In the genomic region with DNA sequence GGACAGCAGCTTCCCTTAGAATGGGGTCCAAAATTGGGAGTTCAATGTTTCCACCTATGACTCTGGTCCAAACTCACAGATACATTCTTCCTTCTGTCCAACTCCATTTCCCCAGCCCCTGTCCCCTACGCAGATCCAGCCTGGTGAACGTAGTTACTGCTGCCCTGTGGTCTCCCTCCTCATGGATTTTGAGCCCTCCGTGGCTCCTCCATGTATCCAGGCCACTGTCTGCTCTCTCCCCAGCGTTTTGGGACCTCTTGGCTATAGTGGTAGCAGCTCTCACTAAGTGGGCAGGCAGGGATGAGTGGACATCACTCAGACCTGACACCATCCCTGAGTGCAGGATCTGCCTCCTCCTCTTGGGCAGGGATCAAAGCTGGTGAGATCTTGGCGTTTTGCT, we compare ENCODE assay signal across 22 mouse cellular contexts. TPM values are rescaled to one million over a fixed set of nuclear protein-coding genes. Genes with fewer than 3 reads are reported as not detected.
DNase-seq lines count a peak whose midpoint lies in the region; ATAC-seq and TF ChIP-seq lines count a peak whose summit lies in the region.
"Had no signal": no experiment of that assay in that cellular context is flagged by ENCODE, and none has a peak within 500 bp of the region (broad histone marks: within the 10 kb centered on the region; RNA-seq: fewer than 3 reads in every experiment).

No protein-coding gene starts in this region.

- no peak overlapping the region for H3K9ac ChIP-seq in embryonic facial prominence, embryonic 15.5 days
- no peak overlapping the region; the same call in 1 of the 2 replicates for H3K9ac ChIP-seq in limb, embryonic 15.5 days
- no peak overlapping the region for H3K9ac ChIP-seq in midbrain, embryonic 16.5 days (ENCODE audit: low read depth, low read length)
- H3K9ac ChIP-seq: hindbrain, embryonic 13.5 days; liver, embryonic 15.5 days; lung, embryonic 14.5 days; neural tube, embryonic 12.5 days had no signal

- WGBS in heart, embryonic 10.5 days: 65% methylated on average over 5 of the region's 5 CpGs
- WGBS in embryonic facial prominence, embryonic 15.5 days: 69% methylated on average over 5 of the region's 5 CpGs
- whole genome bisulfite sequencing in limb, embryonic 15.5 days: 66% methylated on average over 5 of the region's 5 CpGs
- 75% methylated on average over 5 of the region's 5 CpGs for WGBS in midbrain, embryonic 16.5 days
- WGBS in cerebellum, adult 2 months: 80% methylated on average over 5 of the region's 5 CpGs

- H3K27me3 ChIP-seq in heart, embryonic 10.5 days (ENCODE audit: insufficient read depth, poor library complexity, severe bottlenecking): peaks cover 64% of the 10 kb centered on the region
- peaks cover 18% of the 10 kb centered on the region for H3K27me3 ChIP-seq in embryonic facial prominence, embryonic 15.5 days
- H3K27me3 ChIP-seq in limb, embryonic 15.5 days: peaks cover 20% of the 10 kb centered on the region
- peaks cover 17% of the 10 kb centered on the region for H3K27me3 ChIP-seq in midbrain, embryonic 16.5 days (ENCODE audit: control insufficient read depth, insufficient read depth, low read depth, low read length)
- H3K27me3 ChIP-seq in cerebellum, adult 2 months (ENCODE audit: control insufficient read depth, insufficient read depth, low read length): no peaks in the 10 kb centered on the region

- H3K4me3 ChIP-seq in heart, embryonic 10.5 days: no peak overlapping the region
- H3K4me3 ChIP-seq in embryonic facial prominence, embryonic 15.5 days (replicated peaks): no peak overlapping the region
- no peak overlapping the region for H3K4me3 ChIP-seq in limb, embryonic 15.5 days
- no peak overlapping the region for H3K4me3 ChIP-seq in midbrain, embryonic 16.5 days (ENCODE audit: low read depth, low read length)
- H3K4me3 ChIP-seq in cerebellum, adult 2 months (replicated peaks; ENCODE audit: insufficient read depth, low read depth, low read length): no peak overlapping the region
- H3K4me3 ChIP-seq: erythroblast, embryonic 14.5 days; hindbrain, embryonic 13.5 days; liver, embryonic 15.5 days; myocyte; neural tube, embryonic 12.5 days had no signal

- peaks cover 70% of the 10 kb centered on the region for H3K4me1 ChIP-seq in heart, embryonic 10.5 days
- H3K4me1 ChIP-seq in embryonic facial prominence, embryonic 15.5 days: peaks cover 84% of the 10 kb centered on the region
- H3K4me1 ChIP-seq in limb, embryonic 15.5 days: peaks cover 90% of the 10 kb centered on the region
- no peaks in the 10 kb centered on the region; the same call in none of the 2 replicates for H3K4me1 ChIP-seq in midbrain, embryonic 16.5 days (ENCODE audit: control insufficient read depth, insufficient read depth, low read length)
- peaks cover 6% of the 10 kb centered on the region for H3K4me1 ChIP-seq in cerebellum, adult 2 months (ENCODE audit: control insufficient read depth, insufficient read depth, low read length)

- no peak overlapping the region for H3K27ac ChIP-seq in heart, embryonic 10.5 days
- H3K27ac ChIP-seq in embryonic facial prominence, embryonic 15.5 days (replicated peaks): 0 out of 2 replicates have a peak overlapping the region, but pooled peaks have one; percentile 77
- H3K27ac ChIP-seq in limb, embryonic 15.5 days: peak overlapping the region; percentile 73
- H3K27ac ChIP-seq in midbrain, embryonic 16.5 days (ENCODE audit: low read length): no peak overlapping the region
- H3K27ac ChIP-seq in cerebellum, adult 2 months (ENCODE audit: insufficient read depth, low read length): no peak overlapping the region
- H3K27ac ChIP-seq: hindbrain, embryonic 13.5 days; kidney, postnatal 0 days; liver, embryonic 15.5 days; neural tube, embryonic 12.5 days had no signal

- DNase-seq in heart, adult 11 months: peak; percentile 91
- no peak for DNase-seq in heart, embryonic 10.5 days (ENCODE audit: low spot score)
- no peak for DNase-seq in cerebellum, adult 2 months
- no peak for DNase-seq in spleen, postnatal 36 days (ENCODE audit: low spot score in 2 of 2)
- DNase-seq: adrenal gland, postnatal 25 days; cerebellum, adult 8-10 months; cerebellum, postnatal 25 days; gastrocnemius, postnatal 10 days; right cerebral cortex, postnatal 4 days; thymus, adult 18-20 months had no signal

- TF ChIP-seq CTCF in cerebellum, adult 2 months (IDR thresholded peaks at IDR 0.05; ENCODE audit: borderline replicate concordance, insufficient read depth, low read depth, low read length): no peak

- ATAC-seq in embryonic facial prominence, embryonic 15.5 days (ENCODE audit: insufficient number of reproducible peaks, low FRiP score, low TSS enrichment, low read depth): no peak
- ATAC-seq in limb, embryonic 15.5 days (ENCODE audit: insufficient number of reproducible peaks, low FRiP score, low TSS enrichment, low read depth): no peak
- no peak for ATAC-seq in midbrain, embryonic 16.5 days
- ATAC-seq: forebrain, embryonic 16.5 days had no signal

- TF ChIP-seq POLR2A in cerebellum, adult 2 months (IDR thresholded peaks at IDR 0.05; ENCODE audit: borderline replicate concordance, insufficient read depth, low read length): no peak

- no peaks in the 10 kb centered on the region for H3K9me3 ChIP-seq in heart, embryonic 10.5 days
- H3K9me3 ChIP-seq in embryonic facial prominence, embryonic 15.5 days (replicated peaks): no peaks in the 10 kb centered on the region
- H3K9me3 ChIP-seq in limb, embryonic 15.5 days: no peaks in the 10 kb centered on the region
- no peaks in the 10 kb centered on the region for H3K9me3 ChIP-seq in midbrain, embryonic 16.5 days (replicated peaks; ENCODE audit: control insufficient read depth, low read length, poor library complexity, severe bottlenecking)
- H3K9me3 ChIP-seq: hindbrain, embryonic 13.5 days; liver, embryonic 15.5 days; neural tube, embryonic 12.5 days had no signal

- no peak overlapping the region for H3K4me2 ChIP-seq in embryonic facial prominence, embryonic 15.5 days (replicated peaks)
- H3K4me2 ChIP-seq in limb, embryonic 15.5 days: no peak overlapping the region
- no peak overlapping the region for H3K4me2 ChIP-seq in midbrain, embryonic 16.5 days (ENCODE audit: low read length)
- H3K4me2 ChIP-seq: heart, embryonic 11.5 days; hindbrain, embryonic 13.5 days; liver, embryonic 15.5 days; lung, embryonic 14.5 days; neural tube, embryonic 12.5 days had no signal

- H3K36me3 ChIP-seq in heart, embryonic 10.5 days: no peaks in the 10 kb centered on the region
- H3K36me3 ChIP-seq in embryonic facial prominence, embryonic 15.5 days: no peaks in the 10 kb centered on the region
- no peaks in the 10 kb centered on the region for H3K36me3 ChIP-seq in limb, embryonic 15.5 days
- H3K36me3 ChIP-seq in midbrain, embryonic 16.5 days (ENCODE audit: control insufficient read depth, insufficient read depth, low read length): no peaks in the 10 kb centered on the region
- H3K36me3 ChIP-seq: hindbrain, embryonic 13.5 days; liver, embryonic 15.5 days; neural tube, embryonic 12.5 days had no signal

RNA-seq across cellular contexts. Expression of a gene that starts 3.7 kb away (rescaled TPM):
- polyA plus RNA-seq in heart, embryonic 10.5 days (2016; fragmentation: Nextera tagmentation; extraction: Ambion mirVana): 0.53 and 0.71 TPM in 2 replicates
- polyA plus RNA-seq in embryonic facial prominence, embryonic 15.5 days (2015; fragmentation: Nextera tagmentation; extraction: Ambion mirVana): 8.5 and 10.3 TPM in 2 replicates
- polyA plus RNA-seq in limb, embryonic 15.5 days (2015; fragmentation: Nextera tagmentation; extraction: Ambion mirVana): 9.4 and 9.8 TPM in 2 replicates
- 1.4 and 2.0 TPM in 2 replicates for polyA plus RNA-seq in midbrain, embryonic 16.5 days (2015; fragmentation: Nextera tagmentation; extraction: Ambion mirVana)
- polyA plus RNA-seq in cerebellum, adult 2 months (2012; rRNA removed): 11.0 and 14.7 TPM in 2 replicates

RNA-seq across cellular contexts. Expression of a gene that starts 10.0 kb away (rescaled TPM):
- polyA plus RNA-seq in heart, embryonic 10.5 days (2016; fragmentation: Nextera tagmentation; extraction: Ambion mirVana): 13.0 and 14.9 TPM in 2 replicates
- 10.9 and 16.5 TPM in 2 replicates for polyA plus RNA-seq in embryonic facial prominence, embryonic 15.5 days (2015; fragmentation: Nextera tagmentation; extraction: Ambion mirVana)
- 5.9 and 6.4 TPM in 2 replicates for polyA plus RNA-seq in limb, embryonic 15.5 days (2015; fragmentation: Nextera tagmentation; extraction: Ambion mirVana)
- polyA plus RNA-seq in midbrain, embryonic 16.5 days (2015; fragmentation: Nextera tagmentation; extraction: Ambion mirVana): 25.2 and 26.1 TPM in 2 replicates
- 6.5 and 7.6 TPM in 2 replicates for polyA plus RNA-seq in cerebellum, adult 2 months (2012; rRNA removed)
- polyA plus RNA-seq: erythroblast, embryonic 14.5 days had no signal

RNA-seq across cellular contexts. Expression of a gene that starts 30.5 kb away (rescaled TPM):
- 66.5 and 98.2 TPM in 2 replicates for polyA plus RNA-seq in heart, embryonic 10.5 days (2016; fragmentation: Nextera tagmentation; extraction: Ambion mirVana)
- polyA plus RNA-seq in embryonic facial prominence, embryonic 15.5 days (2015; fragmentation: Nextera tagmentation; extraction: Ambion mirVana): 99.7 and 110 TPM in 2 replicates
- 105 TPM in 2 replicates for polyA plus RNA-seq in limb, embryonic 15.5 days (2015; fragmentation: Nextera tagmentation; extraction: Ambion mirVana)
- 32.6 and 37.6 TPM in 2 replicates for polyA plus RNA-seq in midbrain, embryonic 16.5 days (2015; fragmentation: Nextera tagmentation; extraction: Ambion mirVana)
- 9.3 and 9.8 TPM in 2 replicates for polyA plus RNA-seq in cerebellum, adult 2 months (2012; rRNA removed)

RNA-seq across cellular contexts. Expression of a gene that starts 38.3 kb away (rescaled TPM):
- 0.57 and 2.9 TPM in 2 replicates for polyA plus RNA-seq in heart, embryonic 10.5 days (2016; fragmentation: Nextera tagmentation; extraction: Ambion mirVana)
- 13.4 and 15.3 TPM in 2 replicates for polyA plus RNA-seq in embryonic facial prominence, embryonic 15.5 days (2015; fragmentation: Nextera tagmentation; extraction: Ambion mirVana)
- 13.1 and 14.5 TPM in 2 replicates for polyA plus RNA-seq in limb, embryonic 15.5 days (2015; fragmentation: Nextera tagmentation; extraction: Ambion mirVana)
- 4.9 and 5.9 TPM in 2 replicates for polyA plus RNA-seq in midbrain, embryonic 16.5 days (2015; fragmentation: Nextera tagmentation; extraction: Ambion mirVana)
- 6.7 and 7.8 TPM in 2 replicates for polyA plus RNA-seq in cerebellum, adult 2 months (2012; rRNA removed)

Comparison
In these comparisons a context has a peak if more than half of its experiments do, and no peak if none do; other contexts are left out.
1. H3K27ac ChIP-seq: peak in embryonic facial prominence, embryonic 15.5 days (single experiment) and limb, embryonic 15.5 days (single experiment); none in heart, embryonic 10.5 days (single experiment), midbrain, embryonic 16.5 days (single experiment) and cerebellum, adult 2 months (single experiment).